Mouse (Mus musculus) liver, adult 2 months (tissue): ENCODE results near the gene Smg8.

Experiments
- CTCF ChIP-seq: fragments of 200-500 bp; IDR thresholded peaks from 2 replicates; pipeline ENCODE4 v1.5.1; 2011; ENCODE audit warnings: low read depth, low read length, control low read depth
- POLR2A ChIP-seq: fragments of 200-500 bp; IDR thresholded peaks from 2 replicates; pipeline ENCODE4 v1.6.1; 2011; ENCODE audit warnings: low read length, control low read depth; ENCODE audit not compliant: insufficient read depth; ENCODE audit errors: extremely low read depth

GRCm38 (mm10) chr11:87039307-87039963 lies 47.1 kb downstream of the Smg8 start:
- TF ChIP-seq POLR2A (no peak), CTCF (no peak)
